8 mouse cellular contexts compared by ENCODE assay signal in the genomic region with DNA sequence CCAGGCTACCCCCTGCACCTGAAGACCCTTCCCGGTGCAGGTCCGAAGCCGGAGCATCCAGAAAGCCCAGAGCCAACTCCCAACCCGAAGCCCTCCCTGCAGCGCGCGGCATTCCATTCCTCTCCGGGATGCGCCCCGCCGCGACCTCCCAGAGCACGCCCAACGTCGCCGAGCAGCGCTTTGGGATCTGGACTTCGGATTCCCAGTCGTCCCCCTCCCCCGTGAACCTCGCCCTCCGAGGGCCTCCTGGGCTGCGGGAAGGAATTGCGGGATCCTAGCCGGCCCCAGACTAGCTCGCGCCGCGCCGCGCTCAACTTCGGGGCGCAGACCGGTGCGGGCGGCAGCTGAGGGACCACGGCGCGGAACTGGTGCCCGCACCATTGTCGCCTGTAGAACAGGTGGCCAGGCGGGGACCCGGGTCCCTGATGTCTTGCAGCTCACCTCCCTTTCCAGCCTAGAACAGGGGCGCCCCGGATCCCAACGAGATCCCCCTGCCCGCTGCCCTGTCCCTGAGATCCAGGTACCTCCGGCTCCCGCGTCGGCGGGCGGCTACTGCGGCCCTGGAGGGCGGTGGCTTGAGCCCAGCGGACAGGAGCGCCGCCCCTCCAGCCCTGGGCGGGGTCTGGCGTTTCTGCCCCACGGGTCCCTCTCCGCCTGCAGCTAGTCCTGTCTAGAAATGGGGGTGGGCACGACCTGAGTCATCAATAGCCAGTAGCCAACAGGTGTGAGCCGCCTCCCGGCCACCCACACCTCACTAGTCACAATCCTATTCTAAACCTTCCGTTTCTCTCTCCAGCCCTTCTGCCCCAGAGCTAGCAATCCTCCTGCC. TPM values are rescaled to one million over a fixed set of nuclear protein-coding genes. Genes with fewer than 3 reads are reported as not detected.
A peak's percentile ranks its signal among the peaks of the same experiment; 100 is the strongest.
DNase-seq lines count a peak whose midpoint lies in the region; ATAC-seq and TF ChIP-seq lines count a peak whose summit lies in the region.

A gene (minus strand): TSS at position 599 of the 829 bp plus-strand sequence.

- no peaks in the 10 kb centered on the region for H3K27me3 ChIP-seq in ES-Bruce4 (ENCODE audit: control insufficient read depth, insufficient read depth, low read length, poor library complexity, severe bottlenecking)
- H3K27me3 ChIP-seq in intestine, embryonic 15.5 days (replicated peaks): peaks cover 14% of the 10 kb centered on the region
- H3K27me3 ChIP-seq in liver, embryonic 16.5 days (ENCODE audit: control insufficient read depth, insufficient read depth, low read depth, low read length): peaks cover 41% of the 10 kb centered on the region

- 2% methylated on average over 66 of the region's 66 CpGs for WGBS in intestine, embryonic 15.5 days
- 3% methylated on average over 66 of the region's 66 CpGs for WGBS in liver, embryonic 16.5 days (ENCODE audit: insufficient replicate concordance)
- 2% methylated on average over 66 of the region's 66 CpGs for WGBS in olfactory bulb, adult 2 months

- H3K4me1 ChIP-seq in ES-Bruce4 (ENCODE audit: control insufficient read depth, insufficient read depth, low read length): peaks cover 6% of the 10 kb centered on the region
- no peaks in the 10 kb centered on the region for H3K4me1 ChIP-seq in brown adipose tissue, adult 24 weeks (ENCODE audit: control insufficient read depth, insufficient read depth, insufficient read length, low read length)
- H3K4me1 ChIP-seq in intestine, embryonic 15.5 days (replicated peaks): peaks cover 20% of the 10 kb centered on the region
- no peaks in the 10 kb centered on the region; the same call in 1 of the 2 replicates for H3K4me1 ChIP-seq in liver, embryonic 16.5 days (ENCODE audit: control insufficient read depth, low read depth, low read length)
- peaks cover 13% of the 10 kb centered on the region for H3K4me1 ChIP-seq in olfactory bulb, adult 2 months (ENCODE audit: control insufficient read depth, insufficient read depth, low read length)

- peak within 1 kb of the TSS; percentile 90 for H3K9ac ChIP-seq in ES-Bruce4 (ENCODE audit: low read depth, poor library complexity, severe bottlenecking)
- peak within 1 kb of the TSS; percentile 58 for H3K9ac ChIP-seq in intestine, embryonic 15.5 days
- H3K9ac ChIP-seq in liver, embryonic 16.5 days (ENCODE audit: low read depth, low read length): no peak within 1 kb of the TSS

- no peaks in the 10 kb centered on the region for H3K36me3 ChIP-seq in ES-Bruce4 (ENCODE audit: control insufficient read depth, insufficient read depth, low read length, poor library complexity, severe bottlenecking)
- no peaks in the 10 kb centered on the region for H3K36me3 ChIP-seq in intestine, embryonic 15.5 days
- H3K36me3 ChIP-seq in liver, embryonic 16.5 days (ENCODE audit: control insufficient read depth, insufficient read depth): no peaks in the 10 kb centered on the region

- peak within 1 kb of the TSS; percentile 93 for H3K4me3 ChIP-seq in ES-Bruce4 (ENCODE audit: low read depth, low read length)
- peak within 1 kb of the TSS; percentile 69 for H3K4me3 ChIP-seq in brown adipose tissue, adult 24 weeks (ENCODE audit: insufficient read depth, low read depth, low read length)
- H3K4me3 ChIP-seq in intestine, embryonic 15.5 days (replicated peaks): peak within 1 kb of the TSS; percentile 61
- peak within 1 kb of the TSS; percentile 47 for H3K4me3 ChIP-seq in liver, embryonic 16.5 days (ENCODE audit: low read depth, low read length)
- H3K4me3 ChIP-seq in olfactory bulb, adult 2 months (ENCODE audit: insufficient read depth, low read depth, low read length): peak within 1 kb of the TSS; percentile 37

- H3K27ac ChIP-seq in ES-Bruce4 (ENCODE audit: insufficient read depth, low read length): peak within 1 kb of the TSS; percentile 74
- peak within 1 kb of the TSS; percentile 19; the same call in 1 of the 2 replicates for H3K27ac ChIP-seq in brown adipose tissue, adult 24 weeks (replicated peaks; ENCODE audit: low read depth, low read length)
- no peak within 1 kb of the TSS for H3K27ac ChIP-seq in intestine, embryonic 15.5 days
- H3K27ac ChIP-seq in liver, embryonic 16.5 days (ENCODE audit: low read length): no peak within 1 kb of the TSS
- no peak within 1 kb of the TSS for H3K27ac ChIP-seq in olfactory bulb, adult 2 months (ENCODE audit: insufficient read depth, low read depth, low read length)

- peak; percentile 96 for TF ChIP-seq EP300 in ES-Bruce4 (IDR thresholded peaks at IDR 0.05; ENCODE audit: insufficient read depth, low read depth, low read length)

- TF ChIP-seq POLR2A in ES-Bruce4 (IDR thresholded peaks at IDR 0.05; ENCODE audit: insufficient read depth, low read length): peak; percentile 79
- TF ChIP-seq POLR2A in olfactory bulb, adult 2 months (IDR thresholded peaks at IDR 0.05; ENCODE audit: insufficient read depth, low read depth, low read length): no peak

- peak; percentile 61 for ATAC-seq in intestine, embryonic 15.5 days
- ATAC-seq in liver, embryonic 16.5 days (ENCODE audit: low read depth): no peak

- TF ChIP-seq CTCF in ES-Bruce4 (IDR thresholded peaks at IDR 0.05; ENCODE audit: low read depth, low read length): no peak
- no peak for TF ChIP-seq CTCF in olfactory bulb, adult 2 months (IDR thresholded peaks at IDR 0.05; ENCODE audit: insufficient read depth, low read depth, low read length)

- peak within 1 kb of the TSS; percentile 93 for H3K4me2 ChIP-seq in intestine, embryonic 15.5 days (replicated peaks)
- peak within 1 kb of the TSS; percentile 62 for H3K4me2 ChIP-seq in liver, embryonic 16.5 days (ENCODE audit: low read depth, low read length)

- peak; percentile 48 to 52 for DNase-seq in gastrocnemius, postnatal 4 days (ENCODE audit: low spot score in 2 of 2)
- no peak for DNase-seq in layer of hippocampus, adult 11-12 months (ENCODE audit: low spot score)
- DNase-seq in layer of hippocampus, postnatal 25 days (ENCODE audit: extremely low spot score in 1 of 2, low spot score in 1 of 2): no peak

- 0 out of 2 replicates have a peak, but pooled peaks cover 3% of the 10 kb centered on the region for H3K9me3 ChIP-seq in ES-Bruce4 (replicated peaks; ENCODE audit: control insufficient read depth, insufficient read depth, low read length, poor library complexity, severe bottlenecking)
- H3K9me3 ChIP-seq in intestine, embryonic 15.5 days: no peaks in the 10 kb centered on the region
- no peaks in the 10 kb centered on the region for H3K9me3 ChIP-seq in liver, embryonic 16.5 days (replicated peaks; ENCODE audit: control insufficient read depth, low read length)

RNA-seq across cellular contexts. Expression of the gene that starts here (rescaled TPM):
- polyA plus RNA-seq in ES-Bruce4 (2011; ENCODE audit: insufficient read depth, insufficient read length, low read depth, missing spikeins): 38.1 and 38.2 TPM in 2 replicates
- polyA plus RNA-seq in brown adipose tissue, adult 24 weeks (2012; ENCODE audit: insufficient read depth, insufficient read length, missing spikeins): 2.9 TPM in 2 replicates
- total RNA-seq in gastrocnemius, postnatal 4 days (2021): 10 to 100 TPM in 1 of 2 experiments, 1 to 10 TPM in 1; 9.7 to 11.0 TPM
- 3.3 and 4.2 TPM in 2 replicates for polyA plus RNA-seq in intestine, embryonic 15.5 days (2015; fragmentation: Nextera tagmentation; extraction: Ambion mirVana)
- 0.13 TPM in 1 of 2 replicates, not detected in the other for polyA plus RNA-seq in liver, embryonic 16.5 days (2015; fragmentation: Nextera tagmentation; extraction: Ambion mirVana)
- not detected in 2 replicates for polyA plus RNA-seq in olfactory bulb, adult 2 months (2012; ENCODE audit: insufficient read depth, insufficient read length, low replicate concordance, missing spikeins)
- total RNA-seq in layer of hippocampus, postnatal 25 days (2021): 1 to 10 TPM; 2.3 to 2.8 TPM

Comparison
In these comparisons a context has a peak if more than half of its experiments do, and no peak if none do; other contexts are left out.
1. H3K27ac ChIP-seq: peak in ES-Bruce4 (single experiment) and brown adipose tissue, adult 24 weeks (single experiment); none in intestine, embryonic 15.5 days (single experiment), liver, embryonic 16.5 days (single experiment) and olfactory bulb, adult 2 months (single experiment).
2. H3K4me3 ChIP-seq: peak in every context shown above with its lines; median percentile 93 in ES-Bruce4; 69 in brown adipose tissue, adult 24 weeks; 61 in intestine, embryonic 15.5 days; 47 in liver, embryonic 16.5 days; 37 in olfactory bulb, adult 2 months.
3. DNase-seq: peak in gastrocnemius, postnatal 4 days (2 of 2); none in layer of hippocampus, adult 11-12 months (single experiment) and layer of hippocampus, postnatal 25 days (0 of 2).